Mouse (Mus musculus): ENCODE results near the gene Sfxn5. TPM values are rescaled to one million over a fixed set of nuclear protein-coding genes. Genes with fewer than 3 reads are reported as not detected.

Gene Sfxn5
- polyA plus RNA-seq, 2 experiments from 2014 or later = 2.9 to 3.1 TPM

- no peak for ATAC-seq
Measured at GRCm38 (mm10) chr6:85230762-85231161, 102.5 kb downstream of the Sfxn5 start.

- ATAC-seq = no peak
Measured at GRCm38 (mm10) chr6:85227520-85227919, 105.7 kb downstream of the Sfxn5 start.

- ATAC-seq = no peak
Measured at GRCm38 (mm10) chr6:85226570-85226969, 106.7 kb downstream of the Sfxn5 start.

GRCm38 (mm10) chr6:85224442-85224891 lies 108.8 kb downstream of the Sfxn5 start:
- ATAC-seq = no peak

GRCm38 (mm10) chr6:85223498-85224150 lies 109.6 kb downstream of the Sfxn5 start:
- no peak for ATAC-seq

- no peak for ATAC-seq
Measured at GRCm38 (mm10) chr6:85222551-85222950, 110.7 kb downstream of the Sfxn5 start.

- ATAC-seq = no peak
Measured at GRCm38 (mm10) chr6:85220917-85221316, 112.3 kb downstream of the Sfxn5 start.

GRCm38 (mm10) chr6:85219706-85220105 lies 113.5 kb downstream of the Sfxn5 start:
- ATAC-seq = no peak

- no peak for ATAC-seq
Measured at GRCm38 (mm10) chr6:85218684-85219445, 114.4 kb downstream of the Sfxn5 start.

GRCm38 (mm10) chr6:85218251-85218650 lies 115.0 kb downstream of the Sfxn5 start:
- no peak for ATAC-seq

GRCm38 (mm10) chr6:85210686-85211085 lies 122.5 kb downstream of the Sfxn5 start:
- ATAC-seq = no peak

- no peak for ATAC-seq
Measured at GRCm38 (mm10) chr6:85209226-85209967, 123.8 kb downstream of the Sfxn5 start.

GRCm38 (mm10) chr6:85207345-85207744 lies 125.9 kb downstream of the Sfxn5 start:
- no peak for ATAC-seq

GRCm38 (mm10) chr6:85206939-85207285 lies 126.3 kb downstream of the Sfxn5 start:
- ATAC-seq = no peak

GRCm38 (mm10) chr6:85206182-85206938 lies 126.9 kb downstream of the Sfxn5 start:
- ATAC-seq = no peak

- ATAC-seq = no peak
Measured at GRCm38 (mm10) chr6:85197951-85198350, 135.3 kb downstream of the Sfxn5 start.

- no peak for ATAC-seq
Measured at GRCm38 (mm10) chr6:85193381-85194318, 139.6 kb downstream of the Sfxn5 start.

GRCm38 (mm10) chr6:85191751-85192440 lies 141.3 kb downstream of the Sfxn5 start:
- ATAC-seq = no peak

GRCm38 (mm10) chr6:85190671-85191070 lies 142.6 kb downstream of the Sfxn5 start:
- ATAC-seq = no peak

GRCm38 (mm10) chr6:85189911-85190591 lies 143.2 kb downstream of the Sfxn5 start:
- ATAC-seq = no peak

All from CD4-positive, CD25-positive, alpha-beta regulatory T cell, adult 4 months (primary cell).